Mouse (Mus musculus) retina, postnatal 7 days (tissue): ENCODE results near the gene Cdc42se2.

Experiments
- DNase-seq: peaks from one replicate; pipeline ENCODE4 v3.0.0-alpha.2; 2012; ENCODE audit warnings: low read depth, low spot score

Cdc42se2 gene

DNA sequence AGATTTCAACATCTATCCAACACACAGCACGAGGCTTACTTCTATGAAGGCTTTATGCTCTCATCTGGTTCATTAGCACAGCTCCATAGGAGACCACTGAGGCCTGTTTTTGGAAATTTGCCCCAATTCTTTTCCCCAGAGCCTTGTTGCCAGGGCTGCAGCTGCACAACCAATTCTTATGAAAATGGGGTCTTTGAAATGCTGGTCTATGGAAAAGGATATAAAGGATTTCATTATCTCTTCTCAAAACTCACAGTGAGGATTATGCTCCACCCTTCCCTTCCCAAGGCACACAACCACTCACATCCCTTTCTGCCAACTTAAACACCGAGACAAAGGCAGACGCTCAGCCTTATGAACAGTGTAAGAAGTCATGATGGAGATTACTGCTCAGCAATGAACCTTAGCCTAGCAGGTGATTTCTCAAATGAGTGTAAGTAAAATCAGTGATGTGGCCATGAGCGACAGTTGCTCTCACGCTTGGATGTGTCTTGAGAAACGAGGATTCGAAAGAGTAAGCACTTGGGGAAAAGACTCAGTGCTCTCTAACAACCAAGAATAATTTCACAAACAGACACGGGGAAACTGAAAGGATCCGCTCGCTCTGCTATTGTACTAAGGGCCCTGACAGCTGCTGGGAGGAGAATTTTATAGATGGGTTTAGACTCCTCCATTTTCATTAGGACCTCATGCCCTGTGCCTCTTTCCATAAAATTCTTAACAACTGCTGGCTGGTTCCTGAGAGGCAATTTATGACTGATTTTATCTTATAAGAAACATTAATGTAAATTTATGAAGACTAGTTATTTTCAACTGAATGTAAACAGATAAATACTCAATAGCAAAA lies 33.0 kb downstream of the Cdc42se2 start:
- no peak for DNase-seq

DNA sequence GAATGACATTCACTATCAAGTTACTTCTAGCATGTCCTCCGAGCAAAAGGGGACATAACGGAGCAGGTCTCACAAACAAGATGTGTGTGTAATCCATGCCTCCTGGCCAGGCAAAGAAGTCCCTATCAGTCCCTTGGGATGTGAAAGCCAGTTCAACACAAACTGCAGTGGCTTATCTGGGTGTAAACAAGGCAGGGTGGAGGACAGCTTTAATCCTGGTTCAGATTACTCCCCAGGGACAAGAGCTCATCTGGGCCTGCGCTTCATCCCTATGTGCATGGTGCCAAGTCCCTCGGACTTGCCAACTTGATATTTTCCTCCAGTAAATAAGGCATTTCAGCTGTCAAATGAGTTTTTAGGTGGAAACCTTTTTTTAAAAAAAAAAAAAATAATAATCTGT lies 36.0 kb downstream of the Cdc42se2 start:
- no peak for DNase-seq

DNA sequence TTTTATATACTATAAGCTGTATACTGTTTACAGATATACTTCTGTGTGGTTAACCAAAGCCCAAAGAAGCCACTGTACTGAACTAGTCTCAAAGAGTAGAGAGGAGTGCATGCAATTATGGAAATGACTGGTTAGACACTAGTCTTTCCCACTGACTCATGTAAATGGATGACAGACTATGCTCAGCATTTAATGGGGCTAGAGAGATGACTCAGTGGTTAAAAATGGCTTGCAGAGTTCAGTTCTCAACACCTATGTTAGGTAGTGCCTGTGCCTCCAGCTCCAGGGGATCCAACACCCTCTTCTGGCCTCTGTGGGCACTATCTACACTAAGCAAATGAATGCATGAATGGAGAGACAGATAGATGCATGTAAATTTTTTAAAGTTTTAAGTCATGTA lies 38.6 kb downstream of the Cdc42se2 start:
- no peak for DNase-seq

DNA sequence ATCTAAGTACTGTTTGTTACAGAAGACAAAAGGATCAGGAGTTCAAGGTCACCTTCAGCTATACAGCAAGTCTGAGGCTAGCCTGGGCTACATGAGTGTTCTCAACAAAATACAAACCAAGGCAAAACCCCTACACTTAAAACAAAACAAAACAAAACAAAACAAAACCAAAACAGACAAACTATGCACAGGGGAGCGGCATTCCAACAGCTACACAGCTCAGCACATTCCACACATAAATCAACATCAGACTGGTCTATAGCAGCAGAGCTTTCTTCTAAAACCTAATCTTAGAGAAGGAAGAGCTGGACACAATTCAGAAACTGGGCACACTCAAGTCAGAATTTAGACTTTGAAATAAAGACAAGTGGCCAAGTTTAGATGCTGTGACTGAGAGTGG lies 43.2 kb downstream of the Cdc42se2 start:
- no peak for DNase-seq

DNA sequence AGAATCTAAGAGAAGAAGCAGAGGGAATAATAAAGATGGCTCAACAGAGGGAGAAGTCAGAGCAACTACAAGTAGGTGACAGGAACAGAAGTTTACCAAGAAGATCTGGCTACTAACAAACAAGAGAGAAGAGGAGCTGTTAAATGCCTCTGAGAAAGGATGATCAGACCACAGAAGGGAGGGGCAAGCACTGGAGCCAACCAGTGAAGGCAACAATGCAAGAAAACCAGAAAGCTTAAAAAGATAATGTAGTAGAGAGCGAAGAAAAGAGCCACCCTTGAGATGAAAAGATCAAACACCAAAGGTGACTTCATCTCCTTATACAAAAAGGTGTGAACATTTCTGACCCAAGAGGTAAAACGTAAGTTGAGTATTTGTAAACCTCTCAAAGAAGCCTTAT lies 46.1 kb downstream of the Cdc42se2 start:
- DNase-seq = no peak

DNA sequence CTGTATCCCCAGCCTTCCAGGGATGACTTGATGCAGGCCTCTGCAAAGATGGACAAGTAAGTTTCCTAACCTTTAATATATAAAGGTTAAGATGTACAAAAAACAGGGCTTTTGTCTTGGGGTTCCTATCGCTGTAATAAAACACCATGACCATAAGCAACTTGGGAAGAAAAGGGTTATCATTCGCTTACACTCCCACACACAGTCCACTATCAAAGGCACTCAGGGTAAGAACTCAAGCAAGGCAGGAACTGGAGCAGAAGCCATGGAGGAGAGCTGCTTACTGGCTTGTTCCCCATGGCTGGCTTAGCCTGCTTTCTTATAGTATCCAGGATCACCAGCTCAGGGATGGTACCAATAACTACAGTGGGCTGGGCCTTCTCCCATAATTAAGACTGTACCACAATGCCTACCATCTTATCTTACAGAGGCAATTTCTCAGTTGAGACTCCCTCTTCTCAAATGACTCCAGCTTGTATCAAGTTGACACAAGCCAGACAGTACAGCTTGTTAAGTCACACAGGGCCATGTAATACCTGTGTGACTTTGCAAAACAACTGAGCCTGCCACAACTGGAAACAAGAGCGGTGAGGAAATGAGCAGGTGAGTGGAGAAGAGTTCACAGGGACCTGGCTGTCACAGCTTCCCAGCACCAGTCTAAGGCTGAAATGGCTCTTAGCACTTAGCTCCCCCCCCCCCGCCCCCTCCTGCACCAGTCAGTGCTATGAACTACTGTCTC lies 48.3 kb downstream of the Cdc42se2 start:
- DNase-seq = no peak

DNA sequence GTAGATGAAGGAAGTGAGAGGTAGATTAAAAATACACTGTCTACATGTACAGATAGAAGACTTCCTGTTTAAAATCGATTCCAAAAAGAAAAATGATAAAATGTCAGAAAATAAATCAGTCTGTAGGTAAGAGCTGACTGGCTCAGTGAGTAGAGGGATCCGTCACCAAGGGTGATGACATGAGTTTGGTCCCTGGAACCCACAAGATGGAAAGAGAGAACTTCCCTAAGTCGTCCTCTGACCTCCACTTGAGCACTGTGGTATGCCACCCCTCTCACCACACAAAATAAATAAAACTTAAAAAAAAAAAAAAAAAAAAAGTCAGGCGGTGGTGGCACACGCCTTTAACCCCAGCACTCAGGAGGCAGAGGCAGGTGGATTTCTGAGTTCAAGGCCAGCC lies 50.6 kb downstream of the Cdc42se2 start:
- no peak for DNase-seq

DNA sequence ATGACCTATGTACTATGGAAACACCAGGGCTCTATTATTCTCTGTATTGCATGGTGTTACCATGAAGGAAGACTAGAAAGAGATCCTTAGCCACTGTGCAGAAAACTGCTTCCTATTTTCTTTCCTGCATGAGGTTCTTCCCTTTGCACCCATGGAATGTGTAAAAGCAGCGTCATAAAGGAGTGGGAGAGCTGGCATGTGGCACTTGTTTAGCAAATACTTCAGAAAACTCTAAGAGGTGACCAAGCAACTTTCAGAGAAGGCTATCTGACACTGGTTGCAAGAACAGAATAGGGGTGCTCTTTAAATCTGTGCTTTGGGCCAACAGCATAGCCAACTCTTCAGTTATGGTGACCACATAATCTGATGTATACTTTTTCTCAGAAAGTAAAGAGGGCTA lies 52.4 kb downstream of the Cdc42se2 start:
- DNase-seq = no peak

DNA sequence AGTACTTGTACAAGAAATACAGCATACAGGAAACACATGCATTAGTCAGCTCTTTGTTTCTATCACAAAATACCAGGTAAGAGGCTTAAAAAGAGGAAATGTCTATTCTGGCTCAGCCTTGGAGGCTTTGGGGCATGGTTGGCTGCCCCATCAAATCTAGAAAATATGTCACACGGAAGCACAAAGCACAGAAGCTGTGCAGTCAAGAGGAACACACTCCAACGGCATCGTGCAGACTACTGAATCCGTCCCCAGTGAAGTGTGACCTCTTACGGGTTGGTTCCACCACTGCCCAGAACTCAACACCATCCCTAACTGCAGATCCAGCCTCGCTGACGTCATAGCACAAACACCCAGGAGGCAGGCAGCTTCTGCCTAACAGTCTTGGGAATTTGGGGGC lies 53.9 kb downstream of the Cdc42se2 start:
- DNase-seq = no peak

DNA sequence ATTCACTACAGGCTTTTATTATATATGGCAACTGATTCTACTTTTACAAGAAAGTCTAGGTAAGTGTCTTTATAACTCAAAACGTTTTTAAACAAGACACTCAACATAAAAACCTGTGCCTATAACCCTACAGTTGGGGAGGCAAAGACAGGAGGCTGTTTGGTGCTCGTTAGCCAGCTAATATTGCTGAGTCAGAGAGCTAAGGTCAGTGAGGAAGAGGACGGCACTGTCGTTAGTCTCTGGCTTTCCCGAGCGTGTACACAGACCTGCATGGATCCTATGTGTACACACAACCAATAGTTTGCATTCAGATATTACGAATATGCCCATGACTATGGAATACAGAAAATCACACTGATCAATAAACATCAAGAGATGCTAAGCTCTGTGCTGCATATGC lies 56.1 kb downstream of the Cdc42se2 start:
- DNase-seq = no peak

DNA sequence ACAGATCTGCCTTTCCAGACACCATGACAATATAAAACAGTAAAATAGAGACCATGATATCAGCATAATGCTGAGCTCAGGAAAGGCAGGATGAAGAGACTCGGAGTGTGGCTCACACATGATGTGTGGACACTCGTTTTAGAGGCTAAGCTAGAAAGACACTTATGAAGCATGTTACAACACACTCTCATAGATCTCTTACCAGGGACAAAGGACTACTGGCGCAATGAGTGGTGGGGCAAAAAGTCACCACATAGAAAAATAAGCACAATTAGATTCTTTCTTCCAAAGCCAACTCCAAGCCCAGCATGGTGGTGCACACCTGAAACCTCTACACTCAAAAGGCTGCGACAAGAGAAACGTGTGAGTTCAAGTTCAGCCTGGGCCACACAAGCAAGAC lies 56.5 kb downstream of the Cdc42se2 start:
- DNase-seq = no peak

DNA sequence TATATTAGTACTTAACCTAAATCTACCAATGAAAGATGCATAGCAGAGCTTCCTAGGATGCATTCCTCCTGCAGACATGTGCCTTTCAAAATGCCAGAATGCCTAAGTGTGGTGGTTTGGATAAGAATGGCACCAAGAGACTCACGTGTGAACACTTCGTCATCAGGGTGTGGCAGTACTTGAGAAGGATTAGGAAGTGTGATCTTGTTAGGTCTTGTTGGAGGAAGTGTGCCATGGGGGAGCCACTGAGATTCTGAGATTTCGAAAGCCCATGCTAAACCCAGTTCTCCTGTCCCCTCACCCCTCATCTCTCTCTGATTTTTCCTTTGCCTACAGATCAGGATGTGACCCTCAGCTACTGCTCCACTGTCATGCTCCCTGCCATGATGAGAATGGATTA lies 58.2 kb downstream of the Cdc42se2 start:
- no peak for DNase-seq

DNA sequence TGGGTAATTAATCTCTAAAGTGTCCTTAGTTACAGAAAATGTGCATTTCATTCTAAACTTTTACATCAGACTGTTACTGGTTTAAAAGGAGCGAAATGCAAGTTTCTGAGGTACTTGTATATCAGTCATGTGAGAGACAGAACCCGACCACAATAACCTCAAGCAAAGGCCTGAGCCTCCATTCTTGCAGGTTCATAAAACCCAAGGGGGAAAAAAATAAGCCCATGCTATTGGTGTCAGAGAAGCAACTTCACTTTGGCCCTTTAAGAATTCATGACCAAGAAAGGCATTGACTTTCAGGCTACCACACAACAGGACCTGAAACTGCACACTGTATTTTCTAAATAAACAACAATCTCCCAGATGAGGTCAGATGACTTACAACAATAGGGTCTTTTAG lies 59.1 kb downstream of the Cdc42se2 start:
- no peak for DNase-seq

DNA sequence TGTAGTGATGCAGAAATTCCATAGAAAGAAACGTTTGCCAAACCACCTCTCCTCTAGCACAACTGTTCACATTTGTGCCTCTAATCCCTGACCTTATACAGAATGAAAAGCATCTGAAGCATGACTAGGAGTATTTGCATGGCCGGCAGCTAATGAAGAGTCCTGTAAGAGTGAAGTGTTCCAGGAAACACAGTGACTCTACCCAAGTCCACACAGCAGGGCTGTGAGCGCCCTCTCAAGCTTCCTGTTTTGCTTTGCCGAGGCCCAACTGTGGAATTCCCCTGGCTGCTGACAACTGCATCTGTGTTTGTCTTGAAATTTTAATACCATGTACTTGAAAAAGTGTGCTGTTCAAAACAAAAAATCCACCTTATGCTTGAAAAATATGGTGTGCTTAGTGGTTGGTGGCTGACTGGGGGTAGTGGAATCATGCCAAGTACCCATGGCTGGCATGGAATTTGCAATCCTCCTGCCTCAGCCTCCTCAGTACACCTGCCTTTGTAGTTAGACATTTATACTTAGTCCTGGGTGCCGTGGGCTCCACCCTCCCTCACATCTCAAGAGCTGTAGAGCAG lies 60.1 kb downstream of the Cdc42se2 start:
- DNase-seq = no peak

DNA sequence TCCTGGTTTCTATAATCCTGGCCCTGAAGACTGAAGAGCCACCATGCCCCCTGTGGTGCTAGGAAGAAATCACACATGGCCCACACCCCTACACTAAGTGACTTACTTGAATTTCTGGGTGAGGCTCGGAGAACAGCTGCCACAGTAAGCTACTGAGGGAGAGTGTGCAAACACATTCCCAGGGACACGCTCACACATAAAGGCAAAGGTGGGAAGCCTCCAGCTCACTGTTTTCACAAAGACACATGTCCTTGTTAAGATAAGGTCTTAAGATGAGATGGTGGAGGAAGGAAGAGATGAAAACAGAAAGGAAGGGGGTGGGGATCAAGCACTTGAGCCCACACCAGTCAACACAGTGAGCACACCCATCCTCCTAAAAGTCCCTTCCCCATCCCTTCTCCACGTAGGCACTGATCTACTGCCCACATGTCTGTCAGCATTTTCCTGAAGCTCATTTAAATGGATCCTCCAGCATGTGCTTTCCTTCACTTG lies 60.9 kb downstream of the Cdc42se2 start:
- DNase-seq = no peak

DNA sequence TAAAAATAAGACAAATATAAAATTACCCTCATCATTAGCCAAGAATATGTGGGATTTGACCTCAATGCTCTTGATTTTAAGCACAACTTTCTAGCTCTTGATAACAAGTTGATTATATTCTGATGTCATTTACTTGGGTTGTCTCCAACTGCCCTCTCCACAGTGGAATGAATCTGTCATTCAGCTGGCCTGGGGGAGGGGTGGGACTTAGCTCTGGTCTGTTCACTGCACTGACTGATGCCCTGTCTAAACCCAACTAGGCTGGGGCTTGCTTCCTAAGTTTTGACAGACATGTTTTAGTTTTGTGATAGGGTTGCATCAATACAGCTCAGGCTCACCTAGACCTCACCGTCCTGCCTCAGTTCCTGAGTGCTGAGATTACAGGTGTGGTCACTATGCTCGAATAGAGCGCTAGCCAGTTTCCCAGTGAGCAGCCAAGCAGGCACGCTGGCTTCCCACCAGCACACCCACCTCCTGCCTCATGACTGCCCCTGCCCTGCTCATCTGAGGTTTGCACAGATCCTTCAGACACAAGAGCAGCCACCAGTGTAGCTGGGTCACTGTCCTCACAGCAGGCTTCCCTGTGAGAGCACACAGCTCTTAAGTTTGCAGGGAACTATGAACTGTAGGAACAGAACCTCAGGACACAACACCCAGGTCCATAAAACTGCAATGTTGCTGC lies 63.0 kb downstream of the Cdc42se2 start:
- DNase-seq = no peak

DNA sequence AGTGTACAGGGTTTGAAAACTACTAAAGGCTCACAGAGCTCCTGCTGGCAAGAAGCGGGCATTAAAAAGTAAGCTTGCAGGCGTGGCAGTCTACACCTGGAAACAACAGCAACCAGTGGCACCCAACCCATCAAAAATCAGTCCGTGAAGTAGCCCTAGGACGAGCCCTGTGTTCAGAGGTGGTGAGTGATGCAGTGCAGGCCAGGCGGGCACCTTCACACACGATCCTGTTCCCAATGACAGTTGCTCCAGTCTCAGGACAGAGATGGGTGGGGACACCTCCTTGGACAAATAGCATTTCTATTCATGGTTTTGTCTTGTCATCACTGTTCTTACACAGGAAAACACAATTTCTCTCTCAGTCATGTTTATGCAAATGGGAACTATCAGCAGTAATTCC lies 65.4 kb downstream of the Cdc42se2 start:
- no peak for DNase-seq

DNA sequence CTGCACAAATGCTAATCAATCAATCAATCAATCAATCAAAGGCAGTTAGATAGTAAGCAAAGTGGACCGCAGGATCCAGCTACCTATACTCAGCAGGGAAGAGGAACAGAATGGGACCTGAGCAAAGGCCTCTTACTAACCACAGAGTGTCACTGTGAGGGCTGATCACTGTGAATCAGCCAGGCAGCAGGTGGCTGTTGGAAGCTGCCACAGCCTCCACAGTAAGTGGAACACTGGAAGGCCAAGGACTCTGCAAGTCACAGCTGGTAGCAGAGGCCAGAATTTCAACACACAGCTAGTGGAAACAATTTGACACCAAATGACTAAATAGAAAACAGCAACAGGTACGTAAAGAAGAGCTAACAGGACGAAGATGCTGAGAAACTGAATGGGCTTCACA lies 68.9 kb downstream of the Cdc42se2 start:
- DNase-seq = no peak

DNA sequence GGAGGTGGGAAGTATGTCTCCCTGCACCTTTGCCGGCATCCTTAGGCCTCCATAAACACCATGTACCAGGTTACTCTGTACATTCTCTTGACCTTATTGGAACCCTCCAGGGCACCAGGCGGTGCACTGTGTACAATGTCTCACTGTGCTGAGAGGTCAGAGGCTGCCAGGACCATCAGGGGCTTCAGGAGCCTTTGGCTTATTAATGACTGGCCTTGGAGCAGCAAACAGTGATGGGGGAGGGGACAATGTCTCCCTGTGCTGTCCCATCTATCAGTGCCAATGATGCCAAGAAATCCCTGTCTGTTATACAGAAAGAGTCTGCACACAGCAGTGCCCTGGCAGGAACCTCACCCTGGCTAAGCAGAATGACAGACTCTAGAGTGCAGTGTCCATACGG lies 69.6 kb downstream of the Cdc42se2 start:
- no peak for DNase-seq

DNA sequence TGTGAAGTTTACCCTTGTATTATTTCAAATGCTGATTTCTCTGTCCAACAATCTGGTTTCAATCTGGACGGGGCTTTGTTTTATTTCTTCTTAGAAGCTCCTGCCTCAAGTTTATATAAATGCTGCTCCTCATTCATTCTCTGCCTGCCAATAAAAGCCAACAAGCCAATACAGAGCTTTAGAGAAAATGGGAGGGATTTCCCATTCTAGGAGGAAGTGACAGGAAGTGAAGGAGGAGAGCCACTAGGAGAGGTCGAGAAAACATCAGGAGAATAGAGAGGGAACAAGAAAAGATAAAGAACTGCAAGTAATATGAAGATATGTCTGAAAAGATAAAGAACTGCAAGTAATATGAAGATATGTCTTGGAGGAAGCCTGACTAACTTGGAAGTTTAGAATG lies 74.6 kb downstream of the Cdc42se2 start:
- DNase-seq = no peak

DNA sequence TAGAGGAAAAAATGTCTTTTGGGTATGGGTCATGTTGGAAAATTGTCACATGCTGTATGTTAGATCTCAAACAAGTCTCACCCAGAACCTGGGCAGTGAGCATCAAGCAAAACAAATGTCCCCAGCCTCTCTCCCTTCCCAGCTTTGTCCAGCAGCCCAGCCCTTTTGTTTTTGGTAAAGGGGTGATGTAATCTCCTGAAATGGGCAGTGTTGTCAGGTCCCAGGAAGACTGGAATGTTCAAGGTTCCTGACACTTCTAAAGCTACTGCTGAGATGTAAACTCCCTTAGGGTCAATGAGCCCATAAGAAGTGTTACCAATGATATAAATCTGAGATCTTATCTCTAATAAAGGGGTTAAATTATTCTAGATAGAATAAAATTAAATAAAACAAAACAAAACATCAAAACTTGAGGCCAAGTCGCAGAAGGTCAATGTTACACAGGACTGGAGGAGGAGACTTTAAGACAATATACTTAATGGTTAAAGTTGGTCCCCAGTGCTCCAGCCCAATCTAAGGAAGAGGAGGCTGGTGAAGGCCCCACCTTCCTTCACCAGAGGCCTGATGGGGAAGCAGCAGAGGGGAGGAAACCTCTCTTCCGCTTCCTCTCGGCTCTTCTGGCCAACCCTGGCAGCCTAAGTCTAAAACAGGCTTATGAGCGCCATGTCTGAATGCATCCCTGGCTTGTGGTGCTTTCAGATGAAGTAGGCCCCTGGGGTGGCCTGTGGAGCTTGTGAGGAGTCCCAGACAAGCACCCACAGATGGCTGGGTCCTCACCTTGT lies 76.8 kb downstream of the Cdc42se2 start:
- DNase-seq = no peak
